Mouse (Mus musculus): Measurements from ENCODE around the gene Olfr10. TPM values are rescaled to one million over a fixed set of nuclear protein-coding genes. Genes with fewer than 3 reads are reported as not detected.

The Olfr10 gene
- polyA plus RNA-seq, 1 experiment = not detected

DNA sequence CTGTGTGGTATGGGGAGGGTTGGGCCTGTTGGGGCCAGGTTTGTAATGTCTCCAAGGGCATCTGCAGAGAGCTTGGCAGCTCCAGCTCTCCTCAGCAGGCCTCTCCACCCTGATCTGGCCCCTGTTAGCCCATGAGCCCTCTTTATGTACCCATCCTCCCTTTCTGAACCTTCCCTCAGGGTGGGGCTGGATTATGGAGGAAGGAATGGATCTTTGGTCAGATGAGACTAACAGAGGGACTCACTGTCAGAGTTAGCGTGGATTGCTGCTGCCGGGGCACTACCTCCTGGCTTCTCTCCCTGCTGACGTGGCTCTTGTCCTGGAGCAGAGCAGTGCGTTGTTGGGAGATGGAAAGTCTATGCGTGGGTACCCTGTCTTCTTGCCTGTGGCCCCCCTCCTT is 42.3 kb upstream of the Olfr10 start:
- Histone ChIP-seq H3K27me3 (ENCODE audit: control insufficient read depth, insufficient read depth, insufficient read length) (no peaks in the 10 kb centered on the region), H3ac (ENCODE audit: control insufficient read depth, insufficient read length) (no peak overlapping the region), H3K36me3 (ENCODE audit: control insufficient read depth, insufficient read depth) (peaks cover 19% of the 10 kb centered on the region), H3K79me2 (ENCODE audit: control insufficient read depth, insufficient read depth) (peaks cover 5% of the 10 kb centered on the region), H3K4me3 (no peak overlapping the region), H3K4me2 (ENCODE audit: low read depth) (no peak overlapping the region)
- no peak for TF ChIP-seq MAX (IDR thresholded peaks at IDR 0.05; ENCODE audit: low read depth)
- no peak for TF ChIP-seq TCF12 (IDR thresholded peaks at IDR 0.05; ENCODE audit: insufficient read depth, poor library complexity, severe bottlenecking)
- no peak for TF ChIP-seq USF1 (IDR thresholded peaks at IDR 0.05; ENCODE audit: low read depth)
- no peak for TF ChIP-seq CEBPB (IDR thresholded peaks at IDR 0.05; ENCODE audit: insufficient read depth, poor library complexity, severe bottlenecking)
- TF ChIP-seq TCF3 (IDR thresholded peaks at IDR 0.05; ENCODE audit: insufficient read length, low read depth) = no peak
- no peak for TF ChIP-seq MYOG (IDR thresholded peaks at IDR 0.05; ENCODE audit: control insufficient read depth in 1 of 3, insufficient read depth in 1 of 3, insufficient read length in 2 of 3, low read depth in 2 of 3)
- TF ChIP-seq REST (IDR thresholded peaks at IDR 0.05; ENCODE audit: insufficient read depth, insufficient read length) = no peak
- no peak for TF ChIP-seq POLR2AphosphoS2 (IDR thresholded peaks at IDR 0.05; ENCODE audit: insufficient read length, low read depth)
- TF ChIP-seq POLR2A (IDR thresholded peaks at IDR 0.05; ENCODE audit: insufficient read length, low read depth) = no peak
- no peak for TF ChIP-seq SRF (IDR thresholded peaks at IDR 0.05; ENCODE audit: control insufficient read depth, insufficient read length, low read depth)
- no peak for TF ChIP-seq MYOD1 (IDR thresholded peaks at IDR 0.05; ENCODE audit: control insufficient read depth in 1 of 3, insufficient read length in 2 of 3, low read depth in 2 of 3)
- no peak for TF ChIP-seq E2F4 (IDR thresholded peaks at IDR 0.05; ENCODE audit: insufficient read depth)

DNA sequence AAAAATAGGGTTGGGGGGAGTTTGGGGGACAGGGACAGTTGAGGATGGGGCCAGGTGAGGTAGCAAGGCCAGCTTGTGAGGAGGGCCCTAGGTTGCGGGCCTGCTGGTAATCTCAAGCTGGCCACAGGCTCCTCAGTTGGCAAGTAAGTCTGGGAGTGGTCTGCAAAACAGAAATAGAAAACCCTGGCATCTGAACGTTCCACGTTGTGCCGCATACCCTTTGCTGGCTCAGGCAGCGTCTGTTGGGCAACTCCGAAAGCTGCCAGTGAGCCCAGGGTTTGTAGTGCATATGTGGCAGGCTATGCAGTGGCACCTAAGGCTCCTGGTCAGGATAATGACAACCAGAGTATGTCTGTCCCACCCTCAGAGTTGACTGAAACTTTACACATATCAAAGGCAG is 41.4 kb upstream of the Olfr10 start:
- H3K27me3 ChIP-seq (ENCODE audit: control insufficient read depth, insufficient read depth, insufficient read length) = no peaks in the 10 kb centered on the region
- H3K79me2 ChIP-seq (ENCODE audit: control insufficient read depth, insufficient read depth) = peaks cover 5% of the 10 kb centered on the region
- H3K36me3 ChIP-seq (ENCODE audit: control insufficient read depth, insufficient read depth) = peaks cover 16% of the 10 kb centered on the region
- H3K4me3 ChIP-seq = no peak overlapping the region
- H3ac ChIP-seq (ENCODE audit: control insufficient read depth, insufficient read length) = no peak overlapping the region
- TF ChIP-seq E2F4 (IDR thresholded peaks at IDR 0.05; ENCODE audit: insufficient read depth) = no peak
- no peak for TF ChIP-seq TCF12 (IDR thresholded peaks at IDR 0.05; ENCODE audit: insufficient read depth, poor library complexity, severe bottlenecking)
- TF ChIP-seq SRF (IDR thresholded peaks at IDR 0.05; ENCODE audit: control insufficient read depth, insufficient read length, low read depth) = no peak
- TF ChIP-seq REST (IDR thresholded peaks at IDR 0.05; ENCODE audit: insufficient read depth, insufficient read length) = no peak
- TF ChIP-seq POLR2AphosphoS2 (IDR thresholded peaks at IDR 0.05; ENCODE audit: insufficient read length, low read depth) = no peak
- H3K4me2 ChIP-seq (ENCODE audit: low read depth) = no peak overlapping the region

DNA sequence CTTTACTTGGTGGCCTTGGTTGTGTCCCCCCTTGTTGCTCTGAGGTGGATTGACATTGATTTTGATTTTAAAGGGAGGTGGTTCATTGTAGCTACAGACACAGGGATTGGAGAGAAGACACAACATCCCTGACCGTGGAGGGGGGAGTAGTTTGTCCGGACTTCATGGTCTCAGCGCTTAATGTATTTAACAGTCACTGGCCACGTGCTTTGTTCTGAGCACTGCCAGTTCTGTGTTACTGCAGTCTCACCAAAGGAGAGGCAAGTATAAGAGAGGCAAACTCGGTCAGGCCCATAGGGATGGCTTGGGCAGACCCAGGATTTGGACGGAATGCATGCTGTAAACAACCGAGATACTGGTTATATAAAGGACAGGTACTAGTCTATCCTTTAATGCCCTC is 40.5 kb upstream of the Olfr10 start:
- no peak for TF ChIP-seq TCF12 (IDR thresholded peaks at IDR 0.05; ENCODE audit: insufficient read depth, poor library complexity, severe bottlenecking)
- no peak for TF ChIP-seq USF1 (IDR thresholded peaks at IDR 0.05; ENCODE audit: low read depth)
- no peak for TF ChIP-seq E2F4 (IDR thresholded peaks at IDR 0.05; ENCODE audit: insufficient read depth)
- no peak for TF ChIP-seq MYOD1 (IDR thresholded peaks at IDR 0.05; ENCODE audit: control insufficient read depth in 1 of 3, insufficient read length in 2 of 3, low read depth in 2 of 3)
- no peak for TF ChIP-seq SRF (IDR thresholded peaks at IDR 0.05; ENCODE audit: control insufficient read depth, insufficient read length, low read depth)
- TF ChIP-seq CEBPB (IDR thresholded peaks at IDR 0.05; ENCODE audit: insufficient read depth, poor library complexity, severe bottlenecking) = no peak
- TF ChIP-seq POLR2A (IDR thresholded peaks at IDR 0.05; ENCODE audit: insufficient read length, low read depth) = no peak
- no peak for TF ChIP-seq MAX (IDR thresholded peaks at IDR 0.05; ENCODE audit: low read depth)
- no peak for TF ChIP-seq MYOG (IDR thresholded peaks at IDR 0.05; ENCODE audit: control insufficient read depth in 1 of 3, insufficient read depth in 1 of 3, insufficient read length in 2 of 3, low read depth in 2 of 3)
- no peak for TF ChIP-seq TCF3 (IDR thresholded peaks at IDR 0.05; ENCODE audit: insufficient read length, low read depth)
- TF ChIP-seq REST (IDR thresholded peaks at IDR 0.05; ENCODE audit: insufficient read depth, insufficient read length) = no peak
- Histone ChIP-seq H3K4me2 (ENCODE audit: low read depth) (no peak overlapping the region), H3K4me3 (no peak overlapping the region), H3ac (ENCODE audit: control insufficient read depth, insufficient read length) (no peak overlapping the region), H3K27me3 (ENCODE audit: control insufficient read depth, insufficient read depth, insufficient read length) (no peaks in the 10 kb centered on the region), H3K36me3 (ENCODE audit: control insufficient read depth, insufficient read depth) (peaks cover 9% of the 10 kb centered on the region), H3K79me2 (ENCODE audit: control insufficient read depth, insufficient read depth) (no peaks in the 10 kb centered on the region)

DNA sequence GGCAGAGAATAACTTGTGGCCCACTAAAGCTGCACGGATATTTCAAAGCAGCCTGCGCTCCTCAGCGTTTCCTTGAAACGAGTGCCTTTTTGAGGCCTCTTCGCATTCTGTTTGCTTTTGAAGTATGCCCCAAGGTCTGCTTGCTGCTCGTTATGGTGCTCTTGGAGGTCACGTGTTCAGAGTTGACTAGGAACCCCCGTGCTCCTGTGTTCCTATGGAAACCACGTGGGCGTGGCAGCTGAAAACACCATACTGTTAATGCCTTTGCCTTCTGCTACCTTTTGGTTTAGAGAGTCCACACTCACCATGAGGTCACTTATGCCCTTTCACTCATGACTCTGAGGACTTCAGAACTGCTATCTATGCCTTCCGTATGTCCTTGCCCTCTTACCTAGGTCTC is 39.9 kb upstream of the Olfr10 start:
- H3ac ChIP-seq (ENCODE audit: control insufficient read depth, insufficient read length) = no peak overlapping the region

DNA sequence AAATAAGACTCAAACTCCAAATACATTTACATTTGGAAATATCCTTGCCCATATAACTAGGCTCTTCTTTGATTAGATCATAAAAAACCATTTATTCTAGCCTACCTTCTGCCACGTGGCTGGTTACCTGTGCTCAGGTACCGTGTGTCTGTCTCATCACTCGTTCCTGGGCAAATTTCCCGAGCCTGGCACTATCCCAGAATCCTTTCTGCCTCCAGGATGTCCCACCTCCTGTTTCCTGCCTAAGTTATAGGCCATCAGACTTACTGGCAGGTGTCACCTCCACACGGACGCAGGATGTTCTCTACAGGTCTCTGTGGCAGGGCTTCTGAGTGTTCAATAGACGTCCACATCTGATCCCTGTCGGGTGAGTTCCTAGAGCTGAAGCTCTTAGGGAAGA is 39.4 kb upstream of the Olfr10 start:
- Histone ChIP-seq H3K4me3 (no peak overlapping the region), H3K4me2 (ENCODE audit: low read depth) (no peak overlapping the region), H3K27me3 (ENCODE audit: control insufficient read depth, insufficient read depth, insufficient read length) (no peaks in the 10 kb centered on the region), H3ac (ENCODE audit: control insufficient read depth, insufficient read length) (no peak overlapping the region), H3K79me2 (ENCODE audit: control insufficient read depth, insufficient read depth) (no peaks in the 10 kb centered on the region), H3K36me3 (ENCODE audit: control insufficient read depth, insufficient read depth) (peaks cover 5% of the 10 kb centered on the region)
- TF ChIP-seq TCF12 (IDR thresholded peaks at IDR 0.05; ENCODE audit: insufficient read depth, poor library complexity, severe bottlenecking) (no peak), CEBPB (IDR thresholded peaks at IDR 0.05; ENCODE audit: insufficient read depth, poor library complexity, severe bottlenecking) (no peak), POLR2AphosphoS2 (IDR thresholded peaks at IDR 0.05; ENCODE audit: insufficient read length, low read depth) (no peak), POLR2A (IDR thresholded peaks at IDR 0.05; ENCODE audit: insufficient read length, low read depth) (no peak), SRF (IDR thresholded peaks at IDR 0.05; ENCODE audit: control insufficient read depth, insufficient read length, low read depth) (no peak), MYOG (IDR thresholded peaks at IDR 0.05; ENCODE audit: control insufficient read depth in 1 of 3, insufficient read depth in 1 of 3, insufficient read length in 2 of 3, low read depth in 2 of 3) (no peak), E2F4 (IDR thresholded peaks at IDR 0.05; ENCODE audit: insufficient read depth) (no peak), TCF3 (IDR thresholded peaks at IDR 0.05; ENCODE audit: insufficient read length, low read depth) (no peak), MYOD1 (IDR thresholded peaks at IDR 0.05; ENCODE audit: control insufficient read depth in 1 of 3, insufficient read length in 2 of 3, low read depth in 2 of 3) (no peak), REST (IDR thresholded peaks at IDR 0.05; ENCODE audit: insufficient read depth, insufficient read length) (no peak), USF1 (IDR thresholded peaks at IDR 0.05; ENCODE audit: low read depth) (no peak), MAX (IDR thresholded peaks at IDR 0.05; ENCODE audit: low read depth) (no peak)

More for the DNA sequence above, 39.9 kb upstream of the Olfr10 start:
- TF ChIP-seq MAX (IDR thresholded peaks at IDR 0.05; ENCODE audit: low read depth) (no peak), SRF (IDR thresholded peaks at IDR 0.05; ENCODE audit: control insufficient read depth, insufficient read length, low read depth) (no peak), REST (IDR thresholded peaks at IDR 0.05; ENCODE audit: insufficient read depth, insufficient read length) (no peak), MYOD1 (IDR thresholded peaks at IDR 0.05; ENCODE audit: control insufficient read depth in 1 of 3, insufficient read length in 2 of 3, low read depth in 2 of 3) (no peak), POLR2A (IDR thresholded peaks at IDR 0.05; ENCODE audit: insufficient read length, low read depth) (no peak), CEBPB (IDR thresholded peaks at IDR 0.05; ENCODE audit: insufficient read depth, poor library complexity, severe bottlenecking) (no peak), POLR2AphosphoS2 (IDR thresholded peaks at IDR 0.05; ENCODE audit: insufficient read length, low read depth) (no peak), TCF3 (IDR thresholded peaks at IDR 0.05; ENCODE audit: insufficient read length, low read depth) (no peak), USF1 (IDR thresholded peaks at IDR 0.05; ENCODE audit: low read depth) (no peak), E2F4 (IDR thresholded peaks at IDR 0.05; ENCODE audit: insufficient read depth) (no peak), TCF12 (IDR thresholded peaks at IDR 0.05; ENCODE audit: insufficient read depth, poor library complexity, severe bottlenecking) (no peak), MYOG (IDR thresholded peaks at IDR 0.05; ENCODE audit: control insufficient read depth in 1 of 3, insufficient read depth in 1 of 3, insufficient read length in 2 of 3, low read depth in 2 of 3) (no peak)
- peaks cover 9% of the 10 kb centered on the region for H3K36me3 ChIP-seq (ENCODE audit: control insufficient read depth, insufficient read depth)
- no peaks in the 10 kb centered on the region for H3K27me3 ChIP-seq (ENCODE audit: control insufficient read depth, insufficient read depth, insufficient read length)
- H3K4me2 ChIP-seq (ENCODE audit: low read depth) = no peak overlapping the region
- no peak overlapping the region for H3K4me3 ChIP-seq
- no peaks in the 10 kb centered on the region for H3K79me2 ChIP-seq (ENCODE audit: control insufficient read depth, insufficient read depth)
